Comparison of ENCODE assay signal across 10 mouse cellular contexts in the genomic region with DNA sequence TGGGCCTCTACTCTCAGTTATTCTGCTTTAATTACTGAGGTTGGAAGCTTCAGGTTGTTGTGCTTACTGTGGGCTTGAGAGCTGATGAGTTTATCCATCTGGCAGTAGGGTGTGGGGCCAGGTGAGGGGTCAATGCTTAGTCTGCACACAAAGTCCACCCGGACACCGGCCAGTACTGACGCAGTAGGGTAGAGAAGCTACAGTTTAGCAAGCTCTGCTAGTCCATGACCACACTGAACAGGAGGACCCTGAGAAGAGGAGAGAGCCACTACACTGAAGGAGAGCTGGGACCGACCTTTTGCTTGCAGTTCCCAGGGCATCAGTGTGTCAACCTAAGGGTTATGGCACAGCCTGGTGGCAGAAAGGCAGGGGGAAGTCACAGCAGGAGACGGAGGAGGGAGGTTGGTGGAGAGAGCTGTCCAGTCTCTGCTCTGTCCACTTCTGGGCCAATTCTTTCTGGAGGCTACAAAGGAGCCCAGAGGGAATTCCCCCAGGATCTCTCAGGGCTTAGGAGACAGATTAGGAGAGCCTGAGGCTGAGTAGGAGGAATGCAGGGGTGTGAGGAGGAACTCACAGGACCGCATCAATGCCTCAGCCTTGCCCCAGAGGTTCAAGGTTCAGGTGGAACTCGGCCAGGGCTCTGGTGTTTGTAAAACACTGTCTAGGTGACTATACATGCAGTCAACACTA. TPM values are rescaled to one million over a fixed set of nuclear protein-coding genes. Genes with fewer than 3 reads are reported as not detected.
DNase-seq lines count a peak whose midpoint lies in the region; ATAC-seq and TF ChIP-seq lines count a peak whose summit lies in the region.
"Had no signal": no experiment of that assay in that cellular context is flagged by ENCODE, and none has a peak within 500 bp of the region (broad histone marks: within the 10 kb centered on the region; RNA-seq: fewer than 3 reads in every experiment).

No protein-coding gene starts in this region.

- 78% methylated on average over 7 of the region's 7 CpGs for WGBS in hindbrain, postnatal 0 days
- 76% methylated on average over 7 of the region's 7 CpGs for WGBS in hindbrain, embryonic 11.5 days
- 40% methylated on average over 7 of the region's 7 CpGs for WGBS in kidney, adult 2 months
- 49% methylated on average over 7 of the region's 7 CpGs for WGBS in liver, embryonic 15.5 days (ENCODE audit: insufficient replicate concordance)

- no peak overlapping the region for H3K4me2 ChIP-seq in hindbrain, postnatal 0 days (ENCODE audit: low read depth, low read length)
- H3K4me2 ChIP-seq in hindbrain, embryonic 11.5 days (replicated peaks; ENCODE audit: low read depth, low read length) = no peak overlapping the region
- peak overlapping the region; percentile 16; the same call in 1 of the 2 replicates for H3K4me2 ChIP-seq in liver, embryonic 15.5 days

- H3K4me3 ChIP-seq in hindbrain, postnatal 0 days (ENCODE audit: low read length) = no peak overlapping the region
- no peak overlapping the region for H3K4me3 ChIP-seq in hindbrain, embryonic 11.5 days (ENCODE audit: low read depth, low read length)
- H3K4me3 ChIP-seq in kidney, adult 2 months (ENCODE audit: insufficient read depth, low read depth, low read length) = no peak overlapping the region
- H3K4me3 ChIP-seq in liver, embryonic 15.5 days (replicated peaks) = no peak overlapping the region

- no peak for TF ChIP-seq POLR2A in kidney, adult 2 months (IDR thresholded peaks at IDR 0.05; ENCODE audit: low read depth, low read length)

- intact Hi-C loops in left cerebral cortex, postnatal 36 days (cut with DNase I) = no loop called here

- no peaks in the 10 kb centered on the region for H3K27me3 ChIP-seq in hindbrain, postnatal 0 days (ENCODE audit: insufficient read depth, low read length)
- H3K27me3 ChIP-seq in hindbrain, embryonic 11.5 days (ENCODE audit: control insufficient read depth, insufficient read depth, low read length) = no peaks in the 10 kb centered on the region
- H3K27me3 ChIP-seq in kidney, adult 2 months (replicated peaks; ENCODE audit: control insufficient read depth, insufficient read depth, low read length) = no peaks in the 10 kb centered on the region
- H3K27me3 ChIP-seq in liver, embryonic 15.5 days = no peaks in the 10 kb centered on the region

- no peak overlapping the region for H3K9ac ChIP-seq in hindbrain, postnatal 0 days (replicated peaks; ENCODE audit: low read length)
- no peak overlapping the region for H3K9ac ChIP-seq in hindbrain, embryonic 11.5 days (ENCODE audit: low read depth, low read length)
- H3K9ac ChIP-seq in liver, embryonic 15.5 days = no peak overlapping the region

- no peak for DNase-seq in hindbrain, postnatal 0 days (ENCODE audit: low spot score)
- DNase-seq in hindbrain, embryonic 11.5 days (ENCODE audit: low spot score) = no peak
- DNase-seq in adrenal gland, postnatal 36 days = peak; percentile 27 to 37
- DNase-seq in kidney, adult 2 months = peak; percentile 95
- DNase-seq in left cerebral cortex, postnatal 36 days (ENCODE audit: low spot score in 2 of 2) = no peak
- no peak for DNase-seq in cerebellum, postnatal 25 days
- DNase-seq: cerebellum, adult 18-20 months; thymus, adult 2 months had no signal

- no peaks in the 10 kb centered on the region for H3K36me3 ChIP-seq in hindbrain, postnatal 0 days (ENCODE audit: insufficient read depth, low read length)
- no peaks in the 10 kb centered on the region for H3K36me3 ChIP-seq in hindbrain, embryonic 11.5 days (ENCODE audit: control insufficient read depth, insufficient read depth, low read length)
- H3K36me3 ChIP-seq in kidney, adult 2 months (ENCODE audit: control insufficient read depth, insufficient read depth, low read length) = no peaks in the 10 kb centered on the region
- H3K36me3 ChIP-seq in liver, embryonic 15.5 days (replicated peaks) = no peaks in the 10 kb centered on the region

- 0 out of 2 replicates have a peak, but pooled peaks cover 3% of the 10 kb centered on the region for H3K4me1 ChIP-seq in hindbrain, postnatal 0 days (ENCODE audit: insufficient read depth, low read length)
- H3K4me1 ChIP-seq in hindbrain, embryonic 11.5 days (replicated peaks; ENCODE audit: control insufficient read depth, insufficient read depth, low read length) = no peaks in the 10 kb centered on the region
- H3K4me1 ChIP-seq in kidney, adult 2 months (ENCODE audit: control insufficient read depth, insufficient read depth, low read length) = peaks cover 22% of the 10 kb centered on the region
- no peaks in the 10 kb centered on the region; the same call in 1 of the 2 replicates for H3K4me1 ChIP-seq in liver, embryonic 15.5 days (replicated peaks)

- ATAC-seq in hindbrain, postnatal 0 days = no peak
- ATAC-seq in hindbrain, embryonic 11.5 days (ENCODE audit: low FRiP score) = no peak
- ATAC-seq in liver, embryonic 15.5 days (ENCODE audit: insufficient read depth) = peak; percentile 74

- peak; percentile 37 for TF ChIP-seq CTCF in hindbrain, postnatal 0 days (IDR thresholded peaks at IDR 0.05; ENCODE audit: low read depth)
- TF ChIP-seq CTCF in kidney, adult 2 months (conservative IDR thresholded peaks at IDR 0.05; ENCODE audit: insufficient read depth, insufficient read length, low read depth, low read length) = peak; percentile 45

- no peak overlapping the region for H3K27ac ChIP-seq in hindbrain, postnatal 0 days
- no peak overlapping the region for H3K27ac ChIP-seq in hindbrain, embryonic 11.5 days (ENCODE audit: low read depth, low read length)
- H3K27ac ChIP-seq in kidney, adult 2 months (ENCODE audit: insufficient read depth, low read depth, low read length) = peak overlapping the region; percentile 94
- H3K27ac ChIP-seq in liver, embryonic 15.5 days (replicated peaks) = peak overlapping the region; percentile 69

- no peaks in the 10 kb centered on the region for H3K9me3 ChIP-seq in hindbrain, postnatal 0 days (ENCODE audit: low read length)
- no peaks in the 10 kb centered on the region for H3K9me3 ChIP-seq in hindbrain, embryonic 11.5 days (ENCODE audit: control insufficient read depth, low read length)
- no peaks in the 10 kb centered on the region for H3K9me3 ChIP-seq in liver, embryonic 15.5 days (replicated peaks)

RNA-seq across cellular contexts. Expression of gene Camk1g, which starts 43.5 kb away (rescaled TPM):
- 32.9 and 34.6 TPM in 2 replicates for total RNA-seq in hindbrain, postnatal 0 days (2014; rRNA removed)
- polyA plus RNA-seq in hindbrain, postnatal 0 days (2015; fragmentation: Nextera tagmentation; extraction: Ambion mirVana) = 30.9 and 35.1 TPM in 2 replicates
- 12.2 and 13.7 TPM in 2 replicates for polyA plus RNA-seq in hindbrain, embryonic 11.5 days (2014; fragmentation: Nextera tagmentation; extraction: Ambion mirVana)
- total RNA-seq in adrenal gland, postnatal 36 days (2021) = under 1 TPM; 0.26 TPM
- polyA plus RNA-seq in kidney, adult 2 months (2012; rRNA removed) = 8.2 and 9.0 TPM in 2 replicates
- polyA plus RNA-seq in liver, embryonic 15.5 days (2015; fragmentation: Nextera tagmentation; extraction: Ambion mirVana) = 0.31 and 0.41 TPM in 2 replicates
- 10 to 100 TPM; 32.4 to 47.1 TPM for total RNA-seq in left cerebral cortex, postnatal 36 days (2021)
- total RNA-seq: monocyte, adult 5-6 weeks had no signal

RNA-seq across cellular contexts. Expression of gene G0s2, which starts 53.6 kb away (rescaled TPM):
- total RNA-seq in hindbrain, postnatal 0 days (2014; rRNA removed) = 7.4 and 12.1 TPM in 2 replicates
- 7.0 and 9.1 TPM in 2 replicates for polyA plus RNA-seq in hindbrain, postnatal 0 days (2015; fragmentation: Nextera tagmentation; extraction: Ambion mirVana)
- 6.3 and 7.5 TPM in 2 replicates for polyA plus RNA-seq in hindbrain, embryonic 11.5 days (2014; fragmentation: Nextera tagmentation; extraction: Ambion mirVana)
- 100 to 1,000 TPM; 117 to 162 TPM for total RNA-seq in adrenal gland, postnatal 36 days (2021)
- polyA plus RNA-seq in kidney, adult 2 months (2012; rRNA removed) = 175 and 201 TPM in 2 replicates
- 105 and 146 TPM in 2 replicates for polyA plus RNA-seq in liver, embryonic 15.5 days (2015; fragmentation: Nextera tagmentation; extraction: Ambion mirVana)
- total RNA-seq in left cerebral cortex, postnatal 36 days (2021) = 1 to 10 TPM; 5.3 to 8.7 TPM

Comparison
In these comparisons a context has a peak if more than half of its experiments do, and no peak if none do; other contexts are left out.
1. DNase-seq: peak in adrenal gland, postnatal 36 days (2 of 2) and kidney, adult 2 months (single experiment); none in hindbrain, postnatal 0 days (single experiment), hindbrain, embryonic 11.5 days (single experiment), left cerebral cortex, postnatal 36 days (0 of 2) and cerebellum, postnatal 25 days (0 of 2).
2. H3K27ac ChIP-seq: peak in kidney, adult 2 months (single experiment) and liver, embryonic 15.5 days (single experiment); none in hindbrain, postnatal 0 days (single experiment) and hindbrain, embryonic 11.5 days (single experiment).
3. RNA of gene G0s2, which starts 53.6 kb away (polyA plus RNA-seq): 175 to 201 TPM in kidney, adult 2 months and 105 to 146 TPM in liver, embryonic 15.5 days; 6.3 to 7.5 TPM in hindbrain, embryonic 11.5 days and 7.0 to 9.1 TPM in hindbrain, postnatal 0 days; every median in the first group is over 10 times any median in the second.